Mouse (Mus musculus) cortical plate, adult 2 months (tissue): ENCODE data around the gene Ankrd33. TPM values are rescaled to one million over a fixed set of nuclear protein-coding genes. Genes with fewer than 3 reads are reported as not detected.

Source experiments
- H3K27ac ChIP-seq: fragments of 200-500 bp; 2 replicates; pipeline ENCODE4 v1.5.1; 2012; ENCODE audit warnings: low read length, control low read depth, inconsistent platforms; ENCODE audit not compliant: insufficient read depth
- H3K4me1 ChIP-seq: fragments of 200-500 bp; 2 replicates; pipeline ENCODE4 v1.6.1; 2011; ENCODE audit warnings: low read length; ENCODE audit not compliant: control insufficient read depth, insufficient read depth
- H3K4me3 ChIP-seq: fragments of 200-500 bp; 2 replicates; pipeline ENCODE4 v1.5.1; 2011; ENCODE audit warnings: mild to moderate bottlenecking, low read length, control low read depth; ENCODE audit not compliant: insufficient read depth
- CTCF ChIP-seq: fragments of 200-500 bp; IDR thresholded peaks from 2 replicates; pipeline ENCODE4 v1.5.1; 2011; ENCODE audit warnings: mild to moderate bottlenecking, control low read depth, low read length; ENCODE audit not compliant: insufficient read depth; ENCODE audit errors: extremely low read depth
- POLR2A ChIP-seq: fragments of 200-500 bp; IDR thresholded peaks from 2 replicates; pipeline ENCODE4 v1.6.1; 2011; ENCODE audit warnings: mild to moderate bottlenecking, low read length, control low read depth; ENCODE audit not compliant: insufficient read depth; ENCODE audit errors: extremely low read depth
- polyA plus RNA-seq: library from polyadenylated mRNA; depleted of rRNA; stranded (reverse); fragments of >200 nt; gene quantifications from 2 replicates; pipeline ENCODE4 v1.2.3, GENCODE M21; 2012

Gene Ankrd33
- polyA plus RNA-seq, 1 experiment: not detected

DNA sequence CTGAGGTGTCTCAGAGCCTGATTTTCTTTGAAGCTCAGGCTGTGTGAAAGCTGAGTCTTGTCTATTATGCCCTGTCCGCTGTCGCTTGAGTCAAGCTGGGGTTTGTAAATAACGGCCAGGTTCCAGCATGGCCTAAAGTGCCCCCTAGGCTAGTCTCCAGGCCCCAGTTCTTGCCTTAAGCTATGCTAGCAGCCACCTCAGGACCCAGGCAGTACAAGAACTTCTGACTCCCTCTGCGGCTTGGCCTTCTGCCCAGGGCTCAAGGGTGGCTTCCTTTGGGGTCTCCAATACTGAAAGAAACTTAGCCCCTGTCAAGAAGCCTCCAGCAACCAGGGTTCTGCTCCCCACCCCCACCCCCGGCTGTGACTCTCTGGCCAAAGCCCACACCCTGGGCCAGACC is 28.6 kb downstream of the Ankrd33 start:
- no peak overlapping the region for H3K27ac ChIP-seq
- no peak overlapping the region for H3K4me3 ChIP-seq
- peaks cover 5% of the 10 kb centered on the region for H3K4me1 ChIP-seq
- TF ChIP-seq CTCF: no peak
- TF ChIP-seq POLR2A: no peak

DNA sequence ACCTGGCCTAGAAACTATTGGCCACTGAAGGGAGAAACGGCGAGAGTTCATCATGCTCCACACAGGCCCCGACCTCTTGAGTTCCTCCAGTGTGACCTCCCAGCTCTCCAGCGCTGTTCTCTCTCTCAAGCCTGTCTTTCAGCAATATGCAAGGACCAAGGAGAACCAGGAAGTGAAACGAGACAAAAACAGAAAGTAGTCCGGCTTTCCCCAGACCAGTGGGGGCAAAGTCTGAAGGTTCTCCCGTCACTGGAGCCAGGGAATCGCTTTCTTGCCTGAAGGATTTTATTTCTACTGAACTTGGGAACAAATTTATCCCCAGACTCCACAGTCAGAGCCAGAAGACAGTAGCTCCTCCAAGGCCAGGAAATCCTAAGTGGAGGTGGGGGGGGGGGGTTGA is 29.2 kb downstream of the Ankrd33 start:
- H3K27ac ChIP-seq: no peak overlapping the region

DNA sequence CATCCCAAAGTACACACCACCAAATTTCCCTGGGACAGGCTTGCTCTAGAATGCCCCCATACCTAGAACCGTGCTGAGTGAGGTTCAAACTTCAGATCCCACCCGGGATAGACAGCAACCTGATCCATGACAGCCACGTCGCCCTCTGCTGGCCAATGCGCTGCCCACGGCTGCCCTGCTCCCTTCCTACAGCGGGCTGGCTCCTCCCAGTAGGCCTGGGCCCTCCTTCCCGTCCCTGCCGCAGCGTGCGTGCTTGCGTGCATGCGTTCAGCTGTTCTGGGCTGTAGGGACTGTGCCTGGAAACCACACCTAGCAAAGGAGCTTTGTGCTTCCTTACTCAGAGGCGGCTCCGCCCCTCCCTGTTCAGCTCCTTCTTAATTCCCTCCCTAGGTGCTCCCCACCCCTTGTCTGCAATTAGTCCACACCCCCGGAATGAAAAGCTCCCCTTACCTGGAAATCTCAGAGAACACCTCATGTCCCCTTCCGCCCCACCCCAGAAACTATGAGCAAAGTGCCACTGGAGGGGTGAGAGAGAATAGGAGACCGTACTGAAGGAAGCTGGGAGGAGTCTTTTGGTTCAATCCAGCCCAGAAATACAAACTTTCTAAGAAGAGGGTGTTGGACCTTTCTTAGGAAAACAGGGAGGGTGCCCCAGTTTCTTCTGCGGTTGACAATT is 30.0 kb downstream of the Ankrd33 start:
- no peak overlapping the region for H3K27ac ChIP-seq
- no peak overlapping the region for H3K4me3 ChIP-seq
- peak; percentile 88 for TF ChIP-seq CTCF
- TF ChIP-seq POLR2A: peak; percentile 88
- H3K4me1 ChIP-seq: peaks cover 5% of the 10 kb centered on the region

More for the DNA sequence above, 29.2 kb downstream of the Ankrd33 start:
- H3K4me3 ChIP-seq: no peak overlapping the region
- TF ChIP-seq CTCF (no peak), POLR2A (no peak)
- H3K4me1 ChIP-seq: peaks cover 5% of the 10 kb centered on the region

DNA sequence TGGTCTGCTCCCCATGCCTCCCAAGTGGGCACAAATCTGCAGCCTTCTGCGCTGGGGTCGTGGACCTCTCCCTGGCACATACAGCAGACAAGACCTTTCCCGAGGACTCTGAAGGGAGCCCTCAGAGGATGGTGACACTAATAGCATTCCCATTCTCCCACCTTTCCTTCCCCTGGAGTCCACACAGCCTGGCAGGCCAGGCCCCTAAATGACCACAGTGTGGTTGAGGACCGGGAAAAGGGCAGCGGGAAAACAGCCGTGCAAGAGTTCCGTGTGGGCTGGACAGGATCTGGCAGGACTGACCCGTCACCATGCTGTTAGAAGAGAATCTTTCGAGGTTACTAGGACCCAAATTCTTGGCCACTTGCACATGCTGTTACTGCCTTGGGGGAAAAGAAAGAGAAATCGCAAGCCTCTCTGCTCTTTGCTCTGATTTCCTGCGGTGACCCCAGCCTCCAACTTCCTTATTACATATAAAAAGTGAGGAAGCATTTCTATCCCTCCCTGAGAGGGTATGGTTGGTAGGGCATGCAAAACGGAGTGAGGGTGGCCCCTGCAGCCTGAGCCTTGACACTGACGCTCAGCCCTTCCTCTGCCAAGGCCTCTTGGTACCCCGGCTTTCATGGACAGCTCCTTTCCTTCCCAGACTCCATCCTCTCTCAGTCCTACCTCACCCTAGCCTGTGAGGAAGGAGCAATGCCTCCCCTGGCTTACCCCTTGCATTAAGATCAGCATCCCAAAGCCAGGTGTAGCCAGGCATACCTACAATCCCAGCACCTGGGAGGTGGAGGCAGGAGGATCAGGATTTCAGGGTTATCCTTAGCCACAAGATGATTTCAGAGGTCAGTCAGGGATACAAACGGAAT is 30.8 kb downstream of the Ankrd33 start:
- no peak overlapping the region for H3K27ac ChIP-seq
- peaks cover 5% of the 10 kb centered on the region for H3K4me1 ChIP-seq
- H3K4me3 ChIP-seq: no peak overlapping the region
- TF ChIP-seq POLR2A (no peak), CTCF (no peak)

DNA sequence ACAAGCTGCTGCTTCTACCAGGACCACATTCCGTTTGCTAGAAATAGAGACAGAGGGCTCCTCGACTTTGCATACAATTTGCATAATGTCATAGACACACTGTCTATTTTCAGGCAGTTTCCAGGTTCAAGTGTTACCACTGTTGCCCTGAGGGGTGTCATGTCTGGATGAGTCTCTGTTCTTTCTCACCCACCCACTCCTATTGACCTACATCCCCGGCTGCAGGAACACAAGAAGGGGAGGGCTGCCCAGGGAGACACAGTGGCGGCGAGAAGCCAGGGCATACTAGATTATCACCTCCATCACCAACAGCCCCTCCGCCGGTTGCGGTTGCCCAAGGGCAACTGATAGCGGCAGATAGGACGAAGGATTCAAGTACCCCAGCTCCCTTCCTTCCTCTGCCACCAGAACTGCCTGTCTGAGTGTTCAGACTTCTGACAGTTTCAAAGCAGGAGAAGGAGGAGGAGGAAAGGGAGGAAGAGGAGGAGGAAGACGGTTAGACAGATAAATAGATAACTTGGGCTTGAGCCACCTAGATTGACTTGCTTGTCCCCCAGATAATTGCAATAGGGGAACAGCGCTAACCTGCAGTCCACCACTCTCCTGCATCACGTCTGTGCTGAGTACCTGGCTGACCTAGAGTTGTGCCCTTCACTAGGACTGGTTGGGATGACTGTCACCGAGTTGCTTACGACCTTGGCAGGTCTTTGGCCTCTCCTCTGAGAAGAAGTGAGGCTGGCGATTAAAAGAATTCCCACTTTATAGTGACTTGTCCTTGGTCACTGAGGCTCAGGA is 31.8 kb downstream of the Ankrd33 start:
- TF ChIP-seq POLR2A: no peak
- TF ChIP-seq CTCF: no peak
- Histone ChIP-seq H3K4me3 (no peak overlapping the region), H3K4me1 (peaks cover 7% of the 10 kb centered on the region), H3K27ac (no peak overlapping the region)

DNA sequence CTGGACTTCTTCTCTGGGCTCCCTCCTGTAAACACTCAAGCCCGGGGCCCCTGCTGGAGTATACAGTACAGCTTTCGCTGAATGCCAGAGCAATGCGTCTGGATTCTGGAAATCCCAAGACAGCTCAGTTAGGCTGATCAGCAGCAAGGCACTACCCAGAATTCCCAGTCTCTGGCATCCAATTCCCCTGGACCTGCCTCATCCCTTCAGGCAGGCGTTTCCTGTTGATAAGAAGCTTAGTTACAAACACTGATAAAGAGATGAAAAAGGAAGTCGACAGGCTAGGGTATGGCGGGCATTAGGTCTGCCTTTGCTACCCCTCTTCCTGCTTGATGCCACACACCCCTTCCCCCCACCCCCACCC is 32.3 kb downstream of the Ankrd33 start:
- TF ChIP-seq POLR2A: no peak
- no peak overlapping the region for H3K4me3 ChIP-seq
- peaks cover 8% of the 10 kb centered on the region for H3K4me1 ChIP-seq
- no peak overlapping the region for H3K27ac ChIP-seq

DNA sequence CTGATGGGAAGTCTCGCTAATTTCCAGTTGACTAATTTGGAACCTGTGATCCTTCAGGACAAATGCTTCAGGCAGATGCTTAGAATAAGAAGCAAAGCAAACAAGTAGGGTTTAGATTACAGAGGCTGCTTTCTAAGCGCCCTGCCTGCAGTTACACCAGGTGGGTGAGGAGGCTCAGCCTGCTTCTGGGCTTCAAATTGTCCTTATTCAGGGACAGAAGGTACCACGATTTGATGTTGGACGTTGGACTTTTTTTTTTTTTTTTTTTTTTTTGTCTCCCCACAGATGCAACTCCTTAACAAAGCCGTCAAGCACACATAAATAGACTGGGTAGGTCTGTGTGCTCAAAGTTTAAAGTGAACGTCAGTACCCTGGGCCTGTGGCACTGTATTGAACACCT is 33.0 kb downstream of the Ankrd33 start:
- TF ChIP-seq POLR2A: no peak
- no peak for TF ChIP-seq CTCF
- no peak overlapping the region for H3K4me3 ChIP-seq
- H3K27ac ChIP-seq: no peak overlapping the region
- H3K4me1 ChIP-seq: peaks cover 9% of the 10 kb centered on the region

DNA sequence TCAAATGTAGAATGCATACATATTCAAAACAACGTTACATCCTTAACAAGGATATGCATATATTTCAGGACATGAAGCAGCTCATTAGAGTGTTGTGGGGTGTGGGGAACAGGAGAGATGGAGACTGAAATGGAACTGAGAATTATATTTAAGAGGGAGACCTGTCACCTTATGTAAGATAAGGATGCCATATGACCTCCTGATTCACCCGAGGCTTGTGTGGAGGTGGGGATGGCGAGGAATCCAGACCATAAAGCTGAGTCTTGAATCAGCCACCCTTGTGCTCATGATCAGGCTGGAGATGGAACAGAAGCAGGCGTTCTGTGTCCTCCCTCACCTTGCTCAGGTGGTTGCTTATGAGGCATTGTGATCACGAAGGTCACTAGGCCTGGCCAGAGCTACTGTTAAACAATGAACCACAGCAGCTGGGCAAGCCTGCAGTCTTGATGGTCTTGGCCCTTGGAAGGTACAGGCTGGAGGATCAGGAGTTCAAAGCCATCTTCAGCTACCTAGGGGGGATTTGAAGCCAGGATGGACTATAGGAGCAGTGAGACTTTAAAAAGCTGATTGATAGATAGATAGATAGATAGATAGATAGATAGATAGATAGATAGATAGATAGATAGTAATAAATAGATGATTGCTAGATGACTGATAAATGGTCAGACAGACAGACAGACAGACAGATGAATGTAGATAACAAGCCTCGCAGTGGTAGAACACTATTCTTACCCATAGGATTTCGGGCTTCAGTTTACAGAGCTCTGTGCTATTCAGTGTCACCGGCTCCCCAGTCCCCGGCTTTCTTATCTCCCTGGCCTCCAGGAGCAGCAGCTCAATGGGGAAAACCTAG is 36.1 kb downstream of the Ankrd33 start:
- no peak for TF ChIP-seq CTCF
- no peak for TF ChIP-seq POLR2A
- Histone ChIP-seq H3K4me1 (peaks cover 9% of the 10 kb centered on the region), H3K27ac (no peak overlapping the region; the same call in 1 of the 2 replicates), H3K4me3 (no peak overlapping the region)
